Mouse (Mus musculus): ENCODE results near the gene Slc26a5. TPM values are rescaled to one million over a fixed set of nuclear protein-coding genes. Genes with fewer than 3 reads are reported as not detected.

The Slc26a5 gene
- polyA plus RNA-seq (2016; fragmentation: Nextera tagmentation; extraction: Ambion mirVana): 0.11 and 0.22 TPM in 2 replicates

- H3K4me2 ChIP-seq (replicated peaks): peak within 1 kb of the TSS; percentile 54
- 0 out of 2 replicates have a peak, but pooled peaks cover 5% of the 10 kb centered on the region for H3K27me3 ChIP-seq
- peak within 1 kb of the TSS; percentile 30 for H3K4me3 ChIP-seq
- no peak within 1 kb of the TSS for H3K27ac ChIP-seq (replicated peaks)
- H3K36me3 ChIP-seq: no peaks in the 10 kb centered on the region
- under 1% methylated on average over 27 of the region's 29 CpGs for WGBS
- H3K9me3 ChIP-seq: no peaks in the 10 kb centered on the region
- peaks cover 15% of the 10 kb centered on the region for H3K4me1 ChIP-seq
- no peak within 1 kb of the TSS; the same call in 1 of the 2 replicates for H3K9ac ChIP-seq (replicated peaks)
- ATAC-seq (ENCODE audit: low FRiP score, low read depth): peak; percentile 63; the same call in 1 of the 2 replicates
Measured at GRCm38 (mm10) chr5:21865346-21866107, at the start of gene Slc26a5. TSS of gene Slc26a5 (minus strand) at chr5:21865604.

GRCm38 (mm10) chr5:21914776-21915175 lies 49.4 kb upstream of the Slc26a5 start:
- ATAC-seq (ENCODE audit: low FRiP score, low read depth): no peak
- WGBS: 78% methylated on average over 3 of the region's 3 CpGs

GRCm38 (mm10) chr5:21912835-21913530 lies 47.6 kb upstream of the Slc26a5 start:
- no peak for ATAC-seq (ENCODE audit: low FRiP score, low read depth)
- H3K27ac ChIP-seq (replicated peaks): no peak overlapping the region
- no peaks in the 10 kb centered on the region for H3K9me3 ChIP-seq
- no peak overlapping the region for H3K9ac ChIP-seq (replicated peaks)
- H3K4me1 ChIP-seq: no peaks in the 10 kb centered on the region
- WGBS: 91% methylated on average over 23 of the region's 23 CpGs
- H3K4me3 ChIP-seq: no peak overlapping the region
- H3K27me3 ChIP-seq: no peaks in the 10 kb centered on the region
- H3K36me3 ChIP-seq: no peaks in the 10 kb centered on the region
- no peak overlapping the region for H3K4me2 ChIP-seq (replicated peaks)

More at GRCm38 (mm10) chr5:21914776-21915175, 49.4 kb upstream of the Slc26a5 start:
- H3K36me3 ChIP-seq: no peaks in the 10 kb centered on the region
- H3K4me2 ChIP-seq (replicated peaks): no peak overlapping the region
- no peaks in the 10 kb centered on the region for H3K4me1 ChIP-seq
- H3K9ac ChIP-seq (replicated peaks): no peak overlapping the region
- H3K9me3 ChIP-seq: no peaks in the 10 kb centered on the region
- H3K4me3 ChIP-seq: no peak overlapping the region
- H3K27me3 ChIP-seq: no peaks in the 10 kb centered on the region
- H3K27ac ChIP-seq (replicated peaks): no peak overlapping the region

GRCm38 (mm10) chr5:21910726-21911125 lies 45.3 kb upstream of the Slc26a5 start:
- H3K4me1 ChIP-seq: no peaks in the 10 kb centered on the region
- H3K4me3 ChIP-seq: no peak overlapping the region
- H3K4me2 ChIP-seq (replicated peaks): no peak overlapping the region
- no peaks in the 10 kb centered on the region for H3K9me3 ChIP-seq
- H3K27me3 ChIP-seq: no peaks in the 10 kb centered on the region
- H3K36me3 ChIP-seq: no peaks in the 10 kb centered on the region
- H3K27ac ChIP-seq (replicated peaks): no peak overlapping the region
- WGBS: 94% methylated on average over 12 of the region's 12 CpGs
- ATAC-seq (ENCODE audit: low FRiP score, low read depth): no peak
- no peak overlapping the region for H3K9ac ChIP-seq (replicated peaks)

- Histone ChIP-seq H3K4me2 (replicated peaks) (no peak overlapping the region), H3K9ac (replicated peaks) (no peak overlapping the region), H3K4me1 (no peaks in the 10 kb centered on the region), H3K27me3 (no peaks in the 10 kb centered on the region), H3K36me3 (no peaks in the 10 kb centered on the region), H3K27ac (replicated peaks) (no peak overlapping the region), H3K9me3 (no peaks in the 10 kb centered on the region), H3K4me3 (no peak overlapping the region)
- 91% methylated on average over 3 of the region's 3 CpGs for WGBS
- no peak for ATAC-seq (ENCODE audit: low FRiP score, low read depth)
Measured at GRCm38 (mm10) chr5:21909713-21910112, 44.3 kb upstream of the Slc26a5 start.

GRCm38 (mm10) chr5:21901411-21901810 lies 36.0 kb upstream of the Slc26a5 start:
- no peak overlapping the region for H3K9ac ChIP-seq (replicated peaks)
- no peak overlapping the region for H3K4me3 ChIP-seq
- no peak overlapping the region for H3K27ac ChIP-seq (replicated peaks)
- no peak overlapping the region for H3K4me2 ChIP-seq (replicated peaks)
- H3K27me3 ChIP-seq: no peaks in the 10 kb centered on the region
- WGBS: 71% methylated on average over 12 of the region's 12 CpGs
- ATAC-seq (ENCODE audit: low FRiP score, low read depth): no peak
- no peaks in the 10 kb centered on the region for H3K4me1 ChIP-seq
- no peaks in the 10 kb centered on the region for H3K9me3 ChIP-seq
- H3K36me3 ChIP-seq: no peaks in the 10 kb centered on the region

- no peak overlapping the region for H3K4me2 ChIP-seq (replicated peaks)
- H3K36me3 ChIP-seq: no peaks in the 10 kb centered on the region
- H3K9me3 ChIP-seq: no peaks in the 10 kb centered on the region
- 78% methylated on average over 6 of the region's 6 CpGs for WGBS
- no peak overlapping the region for H3K9ac ChIP-seq (replicated peaks)
- H3K27me3 ChIP-seq: no peaks in the 10 kb centered on the region
- no peaks in the 10 kb centered on the region for H3K4me1 ChIP-seq
- no peak for ATAC-seq (ENCODE audit: low FRiP score, low read depth)
- H3K27ac ChIP-seq (replicated peaks): no peak overlapping the region
- H3K4me3 ChIP-seq: no peak overlapping the region
Measured at GRCm38 (mm10) chr5:21900891-21901290, 35.5 kb upstream of the Slc26a5 start.

GRCm38 (mm10) chr5:21898875-21899274 lies 33.5 kb upstream of the Slc26a5 start:
- H3K9ac ChIP-seq (replicated peaks): no peak overlapping the region
- no peak overlapping the region for H3K27ac ChIP-seq (replicated peaks)
- no peaks in the 10 kb centered on the region for H3K36me3 ChIP-seq
- H3K27me3 ChIP-seq: no peaks in the 10 kb centered on the region
- H3K4me2 ChIP-seq (replicated peaks): no peak overlapping the region
- no peaks in the 10 kb centered on the region for H3K9me3 ChIP-seq
- ATAC-seq (ENCODE audit: low FRiP score, low read depth): no peak
- H3K4me1 ChIP-seq: no peaks in the 10 kb centered on the region
- no peak overlapping the region for H3K4me3 ChIP-seq
- 89% methylated on average over 6 of the region's 6 CpGs for WGBS

- H3K36me3 ChIP-seq: no peaks in the 10 kb centered on the region
- H3K4me2 ChIP-seq (replicated peaks): no peak overlapping the region
- H3K27ac ChIP-seq (replicated peaks): no peak overlapping the region
- H3K4me1 ChIP-seq: no peaks in the 10 kb centered on the region
- WGBS: 86% methylated on average over 14 of the region's 14 CpGs
- H3K9me3 ChIP-seq: no peaks in the 10 kb centered on the region
- no peak overlapping the region for H3K9ac ChIP-seq (replicated peaks)
- no peaks in the 10 kb centered on the region for H3K27me3 ChIP-seq
- no peak for ATAC-seq (ENCODE audit: low FRiP score, low read depth)
- H3K4me3 ChIP-seq: no peak overlapping the region
Measured at GRCm38 (mm10) chr5:21896586-21896985, 31.2 kb upstream of the Slc26a5 start.

- Histone ChIP-seq H3K27ac (replicated peaks) (no peak overlapping the region), H3K9ac (replicated peaks) (no peak overlapping the region)
- 82% methylated on average over 3 of the region's 3 CpGs for WGBS
Measured at GRCm38 (mm10) chr5:21894168-21894567, 28.8 kb upstream of the Slc26a5 start.

GRCm38 (mm10) chr5:21866750-21867149 lies 1.3 kb upstream of the Slc26a5 start:
- Histone ChIP-seq H3K4me2 (replicated peaks) (0 out of 2 replicates have a peak overlapping the region, but pooled peaks have one; percentile 54), H3K4me3 (no peak overlapping the region), H3K27me3 (0 out of 2 replicates have a peak, but pooled peaks cover 5% of the 10 kb centered on the region), H3K9ac (replicated peaks) (no peak overlapping the region), H3K4me1 (peaks cover 15% of the 10 kb centered on the region), H3K36me3 (no peaks in the 10 kb centered on the region), H3K27ac (replicated peaks) (no peak overlapping the region), H3K9me3 (no peaks in the 10 kb centered on the region)
- no peak for ATAC-seq (ENCODE audit: low FRiP score, low read depth)
- WGBS: 63% methylated on average over 8 of the region's 8 CpGs

More at GRCm38 (mm10) chr5:21894168-21894567, 28.8 kb upstream of the Slc26a5 start:
- ATAC-seq (ENCODE audit: low FRiP score, low read depth): no peak
- H3K36me3 ChIP-seq: no peaks in the 10 kb centered on the region
- H3K9me3 ChIP-seq: no peaks in the 10 kb centered on the region
- H3K4me3 ChIP-seq: no peak overlapping the region
- H3K4me2 ChIP-seq (replicated peaks): no peak overlapping the region
- no peaks in the 10 kb centered on the region for H3K4me1 ChIP-seq
- no peaks in the 10 kb centered on the region for H3K27me3 ChIP-seq

GRCm38 (mm10) chr5:21866311-21866712 lies 908 bp upstream of the Slc26a5 start:
- Histone ChIP-seq H3K9ac (replicated peaks) (no peak overlapping the region), H3K4me1 (peaks cover 15% of the 10 kb centered on the region), H3K27ac (replicated peaks) (no peak overlapping the region), H3K27me3 (0 out of 2 replicates have a peak, but pooled peaks cover 5% of the 10 kb centered on the region), H3K9me3 (no peaks in the 10 kb centered on the region), H3K4me3 (peak overlapping the region; percentile 30), H3K36me3 (no peaks in the 10 kb centered on the region), H3K4me2 (replicated peaks) (peak overlapping the region; percentile 54)
- peak; percentile 52 for ATAC-seq (ENCODE audit: low FRiP score, low read depth)
- WGBS: 4% methylated on average over 6 of the region's 6 CpGs
